16 mouse cellular contexts compared by ENCODE assay signal in the genomic region with DNA sequence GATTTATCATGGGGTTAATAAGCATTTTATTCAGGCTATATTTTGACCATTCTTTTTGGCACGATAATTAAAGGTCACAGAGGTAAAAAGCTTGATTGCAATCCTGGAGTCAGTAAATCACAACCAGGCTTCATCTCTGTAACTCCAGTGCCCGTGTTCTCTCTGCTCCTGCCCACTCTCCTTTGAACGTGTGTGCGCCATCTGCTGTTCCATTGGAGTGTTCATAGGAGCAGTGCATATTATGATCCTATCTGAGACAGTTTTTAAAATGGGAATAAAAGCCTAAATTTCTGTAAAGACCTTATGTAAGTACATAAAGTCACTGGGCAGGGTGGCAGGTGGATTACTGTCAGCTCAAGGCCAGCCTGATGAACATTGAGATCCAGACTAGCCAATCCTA. TPM values are rescaled to one million over a fixed set of nuclear protein-coding genes. Genes with fewer than 3 reads are reported as not detected.
DNase-seq lines count a peak whose midpoint lies in the region; ATAC-seq and TF ChIP-seq lines count a peak whose summit lies in the region.
"Had no signal": no experiment of that assay in that cellular context is flagged by ENCODE, and none has a peak within 500 bp of the region (broad histone marks: within the 10 kb centered on the region; RNA-seq: fewer than 3 reads in every experiment).

No protein-coding gene starts in this region.

- no peak for TF ChIP-seq EP300 in lung, postnatal 0 days (IDR thresholded peaks at IDR 0.05)

- no peaks in the 10 kb centered on the region for H3K27me3 ChIP-seq in lung, postnatal 0 days (replicated peaks; ENCODE audit: insufficient read depth, low read length)
- H3K27me3 ChIP-seq in Patski, result no peaks in the 10 kb centered on the region
- H3K27me3 ChIP-seq in thymus, adult 2 months (ENCODE audit: control insufficient read depth, insufficient read depth, low read length), result no peaks in the 10 kb centered on the region
- H3K27me3 ChIP-seq in forebrain, embryonic 12.5 days, result no peaks in the 10 kb centered on the region
- H3K27me3 ChIP-seq: limb, embryonic 15.5 days; midbrain, embryonic 12.5 days; neural tube, embryonic 13.5 days had no signal

- in situ Hi-C loops in Patski (cut with MboI; ENCODE audit: low pct_unique_long_range_greater_than_20kb), result no loop called here

- no peak for DNase-seq in frontal cortex, postnatal 10 days (ENCODE audit: low spot score in 2 of 2)
- no peak for DNase-seq in lung, postnatal 0 days (ENCODE audit: low spot score)
- no peak for DNase-seq in lung, postnatal 25 days (ENCODE audit: low spot score)
- DNase-seq in Patski (ENCODE audit: low read depth, low spot score), result no peak
- peak; percentile 46 for DNase-seq in layer of hippocampus, adult 9-11 months
- DNase-seq in thymus, adult 2 months, result no peak
- DNase-seq: adrenal gland, adult 2 months; heart, postnatal 36 days; lung, postnatal 36 days; thymus, postnatal 4 days had no signal

- peak; percentile 24 for TF ChIP-seq CTCF in lung, postnatal 0 days (IDR thresholded peaks at IDR 0.05)
- peak; percentile 29 for TF ChIP-seq CTCF in Patski (IDR thresholded peaks at IDR 0.05)
- TF ChIP-seq CTCF in thymus, adult 2 months (IDR thresholded peaks at IDR 0.05; ENCODE audit: borderline replicate concordance, control insufficient read depth, extremely low read depth, insufficient read depth, low read length, poor library complexity), result no peak

- no peak overlapping the region for H3K4me2 ChIP-seq in lung, postnatal 0 days (replicated peaks; ENCODE audit: low read depth, low read length)
- H3K4me2 ChIP-seq in forebrain, embryonic 12.5 days, result no peak overlapping the region
- H3K4me2 ChIP-seq: limb, embryonic 15.5 days; midbrain, embryonic 12.5 days; neural tube, embryonic 13.5 days had no signal

- H3K9ac ChIP-seq in lung, postnatal 0 days (replicated peaks; ENCODE audit: low read depth), result no peak overlapping the region
- no peak overlapping the region for H3K9ac ChIP-seq in forebrain, embryonic 12.5 days
- H3K9ac ChIP-seq: limb, embryonic 15.5 days; midbrain, embryonic 12.5 days; neural tube, embryonic 13.5 days had no signal

- POLR2A ChIA-PET in Patski (lab: Charles Lee), result interaction anchor here (0.6 kb wide), 1 partner anchor 27 kb away, joined by 3 read pairs; no protein-coding TSS in a partner anchor

- peak; percentile 92 for ATAC-seq in frontal cortex, adult (ENCODE audit: low TSS enrichment)
- no peak for ATAC-seq in lung, postnatal 0 days
- no peak for ATAC-seq in Patski
- no peak for ATAC-seq in forebrain, embryonic 12.5 days (ENCODE audit: low FRiP score)
- ATAC-seq: intestine, embryonic 16.5 days had no signal

- WGBS in lung, postnatal 0 days, result 79% methylated on average over 4 of the region's 4 CpGs
- WGBS in thymus, adult 2 months, result 92% methylated on average over 4 of the region's 4 CpGs
- WGBS in forebrain, embryonic 12.5 days, result 81% methylated on average over 4 of the region's 4 CpGs

- peaks cover 9% of the 10 kb centered on the region for H3K36me3 ChIP-seq in lung, postnatal 0 days (ENCODE audit: insufficient read depth, low read length)
- H3K36me3 ChIP-seq in thymus, adult 2 months (ENCODE audit: control insufficient read depth, insufficient read depth, low read length), result peaks cover 26% of the 10 kb centered on the region
- H3K36me3 ChIP-seq in forebrain, embryonic 12.5 days (replicated peaks), result peaks cover 28% of the 10 kb centered on the region

- TF ChIP-seq POLR2A in thymus, adult 2 months (IDR thresholded peaks at IDR 0.05; ENCODE audit: control insufficient read depth, extremely low read depth, insufficient read depth, low read length, poor library complexity), result no peak

- CTCF ChIA-PET in Patski (lab: Charles Lee), result interaction anchor here (0.7 to 1.5 kb wide), 2 partner anchors 11 to 25 kb away, joined by 3 read pairs; no protein-coding TSS in a partner anchor

- no peaks in the 10 kb centered on the region for H3K4me1 ChIP-seq in lung, postnatal 0 days (ENCODE audit: insufficient read depth, low read depth, low read length)
- H3K4me1 ChIP-seq in thymus, adult 2 months (replicated peaks; ENCODE audit: control insufficient read depth, insufficient read depth, low read length), result no peaks in the 10 kb centered on the region
- H3K4me1 ChIP-seq in forebrain, embryonic 12.5 days, result peaks cover 11% of the 10 kb centered on the region
- H3K4me1 ChIP-seq: limb, embryonic 15.5 days had no signal

- no peak overlapping the region for H3K4me3 ChIP-seq in lung, postnatal 0 days (ENCODE audit: low read depth, low read length)
- H3K4me3 ChIP-seq in thymus, adult 2 months (ENCODE audit: control insufficient read depth, insufficient read depth, low read length), result no peak overlapping the region
- no peak overlapping the region for H3K4me3 ChIP-seq in forebrain, embryonic 12.5 days (replicated peaks)
- H3K4me3 ChIP-seq: limb, embryonic 15.5 days; midbrain, embryonic 12.5 days; neural tube, embryonic 13.5 days had no signal

- no peaks in the 10 kb centered on the region for H3K9me3 ChIP-seq in lung, postnatal 0 days (ENCODE audit: low read length)
- no peaks in the 10 kb centered on the region for H3K9me3 ChIP-seq in forebrain, embryonic 12.5 days
- H3K9me3 ChIP-seq: limb, embryonic 15.5 days; midbrain, embryonic 12.5 days; neural tube, embryonic 13.5 days had no signal

- no peak overlapping the region for H3K27ac ChIP-seq in lung, postnatal 0 days (ENCODE audit: low read length)
- no peak overlapping the region for H3K27ac ChIP-seq in thymus, adult 2 months (ENCODE audit: control insufficient read depth, insufficient read depth, low read length)
- H3K27ac ChIP-seq in forebrain, embryonic 12.5 days, result no peak overlapping the region
- H3K27ac ChIP-seq: limb, embryonic 15.5 days; midbrain, embryonic 12.5 days; neural tube, embryonic 13.5 days had no signal

RNA-seq across cellular contexts. Expression of a gene that starts 40.7 kb away (rescaled TPM):
- polyA plus RNA-seq in lung, postnatal 0 days (2015; fragmentation: Nextera tagmentation; extraction: Ambion mirVana), result 16.5 and 20.2 TPM in 2 replicates
- polyA plus RNA-seq in Patski (2021), result 27.8 TPM
- 9.0 and 10.5 TPM in 2 replicates for polyA plus RNA-seq in thymus, adult 2 months (2012; rRNA removed)
- 55.3 and 60.3 TPM in 2 replicates for polyA plus RNA-seq in forebrain, embryonic 12.5 days (2016; fragmentation: Nextera tagmentation; extraction: Ambion mirVana)

RNA-seq across cellular contexts. Expression of a gene that starts 40.7 kb away (rescaled TPM):
- polyA plus RNA-seq in lung, postnatal 0 days (2015; fragmentation: Nextera tagmentation; extraction: Ambion mirVana), result 151 and 160 TPM in 2 replicates
- polyA plus RNA-seq in Patski (2021), result 151 TPM
- polyA plus RNA-seq in thymus, adult 2 months (2012; rRNA removed), result 208 and 224 TPM in 2 replicates
- 227 and 231 TPM in 2 replicates for polyA plus RNA-seq in forebrain, embryonic 12.5 days (2016; fragmentation: Nextera tagmentation; extraction: Ambion mirVana)
